Mouse (Mus musculus) stomach, embryonic 15.5 days (tissue): Measurements from ENCODE around the gene Pcbp1. TPM values are rescaled to one million over a fixed set of nuclear protein-coding genes. Genes with fewer than 3 reads are reported as not detected.
A peak's percentile ranks its signal among the peaks of the same experiment; 100 is the strongest.
"Not testable (repeated sequence)": the region's sequence is repeated elsewhere in the genome, so short reads cannot be mapped to it uniquely, and the experiment has no call there.

ENCODE experiments used
- ATAC-seq: fragments of 200-750 bp; cut with Nextera tagmentation; 2 replicates; pipeline ENCODE4 v1.8.0; 2017; ENCODE audit warnings: low read depth, moderate number of reproducible peaks, moderate TSS enrichment; ENCODE audit not compliant: insufficient read depth, low FRiP score
- H3K27ac ChIP-seq: fragments of 300-500 bp; sonication (generic); 2 replicates; pipeline ENCODE4 v1.5.1; 2015; ENCODE audit warnings: mild to moderate bottlenecking, inconsistent platforms
- H3K27me3 ChIP-seq: fragments of 300-500 bp; sonication (generic); replicated peaks from 2 replicates; pipeline ENCODE4 v1.6.1; 2015; ENCODE audit warnings: inconsistent platforms
- H3K36me3 ChIP-seq: fragments of 300-500 bp; sonication (generic); 2 replicates; pipeline ENCODE4 v1.6.1; 2015; ENCODE audit warnings: inconsistent platforms
- H3K4me1 ChIP-seq: fragments of 300-500 bp; sonication (generic); 2 replicates; pipeline ENCODE4 v1.6.1; 2015; ENCODE audit warnings: inconsistent platforms
- H3K4me2 ChIP-seq: fragments of 300-500 bp; sonication (generic); 2 replicates; pipeline ENCODE4 v1.6.1; 2015; ENCODE audit warnings: mild to moderate bottlenecking, inconsistent platforms
- H3K4me3 ChIP-seq: fragments of 300-500 bp; sonication (generic); replicated peaks from 2 replicates; pipeline ENCODE4 v1.5.1; 2015; ENCODE audit warnings: inconsistent platforms
- H3K9ac ChIP-seq: fragments of 300-500 bp; sonication (generic); 2 replicates; pipeline ENCODE4 v1.6.1; 2015; ENCODE audit warnings: inconsistent platforms
- H3K9me3 ChIP-seq: fragments of 300-500 bp; sonication (generic); 2 replicates; pipeline ENCODE4 v1.6.1; 2016; ENCODE audit warnings: inconsistent platforms
- WGBS: fragments of 180-500 bp; shearing (Covaris S2); methylation state at CpG from one replicate; pipeline ENCODE4 v1.1.7; 2015; 5-methylcytosine and 5-hydroxymethylcytosine counted together
- polyA plus RNA-seq: library from polyadenylated mRNA; unstranded; fragments of >200 nt; fragmentation: Nextera tagmentation; extraction: Ambion mirVana; gene quantifications from 2 replicates; pipeline ENCODE4 v1.2.1, GENCODE M21; 2015

Gene Pcbp1
- polyA plus RNA-seq, result 518 and 529 TPM in 2 replicates

GRCm38 (mm10) chr6:86526032-86526960 lies at the start of gene Pcbp1:
Gene Pcbp1, minus strand, starts transcription at chr6:86526321.
- Histone ChIP-seq H3K4me3 (peak within 1 kb of the TSS; percentile 84), H3K9ac (peak within 1 kb of the TSS; percentile 89), H3K27ac (peak within 1 kb of the TSS; percentile 99), H3K9me3 (no peaks in the 10 kb centered on the region), H3K36me3 (peaks cover 10% of the 10 kb centered on the region; the same call in 1 of the 2 replicates), H3K4me2 (peak within 1 kb of the TSS; percentile 61), H3K27me3 (no peaks in the 10 kb centered on the region), H3K4me1 (peaks cover 7% of the 10 kb centered on the region)
- under 1% methylated on average over 93 of the region's 120 CpGs for WGBS
- peak; percentile 83 for ATAC-seq

- H3K27ac ChIP-seq, result no peak overlapping the region
- H3K36me3 ChIP-seq, result no peaks in the 10 kb centered on the region
- no peak overlapping the region for H3K9ac ChIP-seq
- H3K9me3 ChIP-seq, result no peaks in the 10 kb centered on the region
- no peak overlapping the region for H3K4me3 ChIP-seq
- H3K27me3 ChIP-seq, result no peaks in the 10 kb centered on the region
- ATAC-seq, result no peak
- WGBS, result 93% methylated on average over 3 of the region's 3 CpGs
- no peak overlapping the region for H3K4me2 ChIP-seq
- peaks cover 11% of the 10 kb centered on the region; the same call in 1 of the 2 replicates for H3K4me1 ChIP-seq
Measured at GRCm38 (mm10) chr6:86574495-86574894, 48.4 kb upstream of the Pcbp1 start.

GRCm38 (mm10) chr6:86570830-86571229 lies 44.7 kb upstream of the Pcbp1 start:
- peaks cover 3% of the 10 kb centered on the region; the same call in 1 of the 2 replicates for H3K36me3 ChIP-seq
- H3K4me1 ChIP-seq, result peaks cover 12% of the 10 kb centered on the region; the same call in 1 of the 2 replicates
- H3K9me3 ChIP-seq, result no peaks in the 10 kb centered on the region
- no peak for ATAC-seq
- no peak overlapping the region for H3K9ac ChIP-seq
- no peak overlapping the region for H3K4me3 ChIP-seq
- 56% methylated on average over 9 of the region's 9 CpGs for WGBS
- H3K27ac ChIP-seq, result no peak overlapping the region
- no peak overlapping the region for H3K4me2 ChIP-seq
- no peaks in the 10 kb centered on the region for H3K27me3 ChIP-seq

DNA sequence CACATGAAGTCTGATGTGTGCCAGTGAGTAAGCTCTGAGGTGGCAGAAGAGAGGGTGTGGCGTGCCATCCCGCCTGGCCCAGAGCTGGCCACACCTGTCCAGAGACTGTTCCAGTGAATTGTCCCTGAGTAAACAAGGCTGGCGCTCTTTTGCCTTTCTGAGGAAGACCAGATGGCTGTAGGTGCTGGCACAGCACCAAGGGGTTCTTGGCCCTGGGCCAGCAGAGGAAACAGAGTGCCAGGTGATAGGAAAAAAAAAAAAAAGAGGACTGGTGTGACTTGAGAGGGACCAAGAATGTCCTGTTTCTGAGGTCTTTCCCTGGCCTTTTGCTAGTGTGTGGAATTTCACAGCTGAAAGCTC lies 43.3 kb upstream of the Pcbp1 start:
- H3K27me3 ChIP-seq, result no peaks in the 10 kb centered on the region
- no peak overlapping the region for H3K9ac ChIP-seq
- peaks cover 3% of the 10 kb centered on the region; the same call in 1 of the 2 replicates for H3K36me3 ChIP-seq
- WGBS, result 46% methylated on average over 3 of the region's 3 CpGs
- no peak overlapping the region for H3K4me3 ChIP-seq
- peak overlapping the region; percentile 65 for H3K27ac ChIP-seq
- H3K4me2 ChIP-seq, result peak overlapping the region; percentile 8; the same call in 1 of the 2 replicates
- ATAC-seq, result peak; percentile 75; the same call in 1 of the 2 replicates
- H3K9me3 ChIP-seq, result no peaks in the 10 kb centered on the region
- peaks cover 12% of the 10 kb centered on the region; the same call in 1 of the 2 replicates for H3K4me1 ChIP-seq

DNA sequence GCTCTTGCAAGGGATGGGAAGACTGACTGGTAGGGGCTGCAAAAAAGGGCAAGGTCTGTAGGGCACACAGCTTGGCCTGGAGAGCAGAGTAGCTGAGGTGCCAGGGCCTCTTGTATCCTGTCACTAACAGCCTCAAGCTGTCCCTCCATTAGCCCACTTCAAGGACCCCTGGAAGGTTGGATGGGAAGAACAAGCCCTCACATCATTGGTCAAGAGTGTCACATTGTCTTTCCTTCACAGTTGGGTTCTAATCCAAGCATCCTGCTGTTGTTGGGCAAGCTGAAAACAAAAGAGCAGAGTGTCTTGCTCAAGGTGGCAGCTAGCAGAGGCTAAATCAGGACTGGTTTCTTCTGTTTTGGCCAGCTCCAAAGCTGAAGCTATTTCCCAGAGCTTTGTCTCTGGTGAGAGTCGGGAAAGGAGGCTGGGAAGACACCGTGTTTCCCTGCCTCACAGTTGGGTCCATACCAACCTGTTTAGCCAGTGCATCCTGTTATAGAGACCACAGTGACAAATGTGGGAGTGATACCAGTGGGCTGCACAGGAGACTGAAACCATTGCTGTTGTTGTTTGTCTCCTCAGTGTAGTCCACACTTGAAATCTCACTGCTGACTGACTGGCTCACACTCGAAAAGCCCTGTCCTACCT lies 42.8 kb upstream of the Pcbp1 start:
- Histone ChIP-seq H3K27ac (peak overlapping the region; percentile 65), H3K4me2 (peak overlapping the region; percentile 8; the same call in 1 of the 2 replicates), H3K4me1 (peaks cover 12% of the 10 kb centered on the region; the same call in 1 of the 2 replicates), H3K4me3 (no peak overlapping the region), H3K9ac (no peak overlapping the region), H3K36me3 (peaks cover 3% of the 10 kb centered on the region; the same call in 1 of the 2 replicates), H3K27me3 (no peaks in the 10 kb centered on the region), H3K9me3 (no peaks in the 10 kb centered on the region)
- 0 out of 2 replicates have a peak, but pooled peaks have one; percentile 11 for ATAC-seq
- WGBS, result 45% methylated on average over 3 of the region's 3 CpGs

GRCm38 (mm10) chr6:86565782-86566181 lies 39.7 kb upstream of the Pcbp1 start:
- no peak for ATAC-seq
- 88% methylated on average over 2 of the region's 2 CpGs for WGBS
- Histone ChIP-seq H3K27me3 (no peaks in the 10 kb centered on the region), H3K9me3 (no peaks in the 10 kb centered on the region), H3K9ac (no peak overlapping the region), H3K4me2 (no peak overlapping the region), H3K4me3 (no peak overlapping the region), H3K36me3 (peaks cover 7% of the 10 kb centered on the region; the same call in 1 of the 2 replicates), H3K27ac (no peak overlapping the region), H3K4me1 (peaks cover 12% of the 10 kb centered on the region; the same call in 1 of the 2 replicates)

- WGBS, result 88% methylated on average over 1 of the region's 1 CpGs
- H3K4me2 ChIP-seq, H3K36me3 ChIP-seq: not testable (repeated sequence)
Measured at GRCm38 (mm10) chr6:86557182-86557581, 31.1 kb upstream of the Pcbp1 start.

DNA sequence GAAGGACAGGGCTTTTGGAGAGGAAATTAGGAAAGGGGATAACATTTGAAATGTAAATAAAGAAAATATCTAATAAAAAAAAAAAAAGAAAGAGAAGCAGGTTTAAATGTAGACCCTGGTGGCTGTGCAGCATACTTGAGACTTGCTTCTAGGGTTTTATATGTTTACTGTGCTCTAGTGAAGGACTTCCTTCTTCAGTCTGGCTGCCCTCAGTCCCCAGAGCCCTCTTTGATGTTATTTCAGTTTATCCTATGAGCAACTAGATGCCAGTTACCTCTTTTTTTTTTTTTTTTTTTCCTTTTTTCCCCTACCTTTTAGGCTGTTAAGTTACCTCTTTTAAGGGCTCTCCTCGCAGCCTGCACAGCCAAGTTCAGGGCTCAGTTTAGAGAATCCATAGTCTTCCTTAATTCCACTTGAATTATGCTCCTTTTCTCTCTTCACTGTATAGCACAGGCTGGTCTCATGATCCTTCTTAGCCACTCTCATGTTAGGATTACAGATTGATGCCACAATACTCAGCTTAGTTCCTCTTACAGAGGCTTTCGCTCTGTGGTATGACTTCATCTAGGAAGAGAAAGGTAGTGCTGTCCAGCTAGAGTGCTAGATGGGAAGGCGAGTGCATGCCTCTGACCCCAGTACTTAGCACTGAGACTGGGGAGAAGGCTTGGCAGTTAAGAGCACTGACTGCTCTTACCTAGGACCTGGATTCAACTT lies 30.4 kb upstream of the Pcbp1 start:
- no peak for ATAC-seq
- no peaks in the 10 kb centered on the region for H3K9me3 ChIP-seq
- WGBS, result 90% methylated on average over 3 of the region's 3 CpGs
- H3K4me1 ChIP-seq, result no peaks in the 10 kb centered on the region
- no peak overlapping the region for H3K4me3 ChIP-seq
- H3K4me2 ChIP-seq, result no peak overlapping the region
- no peak overlapping the region for H3K27ac ChIP-seq
- no peaks in the 10 kb centered on the region for H3K27me3 ChIP-seq
- H3K9ac ChIP-seq, result no peak overlapping the region
- peaks cover 13% of the 10 kb centered on the region for H3K36me3 ChIP-seq

More at GRCm38 (mm10) chr6:86557182-86557581, 31.1 kb upstream of the Pcbp1 start:
- H3K27me3 ChIP-seq, H3K9me3 ChIP-seq, H3K4me1 ChIP-seq, ATAC-seq, H3K27ac ChIP-seq, H3K4me3 ChIP-seq, H3K9ac ChIP-seq: not testable (repeated sequence)

GRCm38 (mm10) chr6:86550587-86550986 lies 24.5 kb upstream of the Pcbp1 start:
- no peak for ATAC-seq
- Histone ChIP-seq H3K9me3 (no peaks in the 10 kb centered on the region), H3K27me3 (no peaks in the 10 kb centered on the region), H3K4me2 (no peak overlapping the region), H3K4me1 (0 out of 2 replicates have a peak, but pooled peaks cover 4% of the 10 kb centered on the region), H3K36me3 (peaks cover 24% of the 10 kb centered on the region), H3K9ac (no peak overlapping the region), H3K4me3 (no peak overlapping the region), H3K27ac (no peak overlapping the region)
- WGBS, result 84% methylated on average over 1 of the region's 1 CpGs

- Histone ChIP-seq H3K36me3 (peaks cover 29% of the 10 kb centered on the region), H3K27me3 (no peaks in the 10 kb centered on the region), H3K9me3 (no peaks in the 10 kb centered on the region), H3K4me1 (0 out of 2 replicates have a peak, but pooled peaks cover 4% of the 10 kb centered on the region), H3K27ac (peak overlapping the region; percentile 64), H3K4me2 (no peak overlapping the region; the same call in 1 of the 2 replicates), H3K4me3 (no peak overlapping the region), H3K9ac (no peak overlapping the region)
- WGBS, result 42% methylated on average over 8 of the region's 8 CpGs
- peak; percentile 87 for ATAC-seq
Measured at GRCm38 (mm10) chr6:86547880-86548367, 21.8 kb upstream of the Pcbp1 start.

DNA sequence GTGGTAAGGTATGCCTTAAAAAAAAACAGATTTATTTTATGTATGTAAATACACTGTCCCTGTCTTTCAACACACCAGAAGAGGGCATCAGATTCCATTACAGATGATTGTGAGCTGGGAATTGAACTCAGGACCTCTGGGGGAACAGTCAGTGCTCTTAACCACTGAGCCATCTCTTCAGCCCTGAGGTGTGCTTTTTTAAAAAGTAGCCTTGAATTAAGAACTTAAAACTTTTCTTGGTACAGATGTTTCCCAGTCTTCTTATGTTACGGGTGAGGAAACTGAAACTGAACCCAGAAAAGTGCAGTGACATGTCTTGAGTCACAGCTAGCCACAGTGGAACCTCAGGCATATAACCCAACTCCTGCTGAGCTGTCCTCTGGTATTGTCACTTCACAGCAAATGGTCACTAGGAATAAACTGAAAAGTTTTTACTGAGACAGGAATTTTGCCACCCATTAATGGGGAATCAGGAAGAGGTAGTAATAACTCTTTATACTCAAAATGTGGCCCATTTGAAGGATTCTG lies 21.2 kb upstream of the Pcbp1 start:
- no peak overlapping the region for H3K9ac ChIP-seq
- WGBS, result 77% methylated on average over 1 of the region's 1 CpGs
- H3K27ac ChIP-seq, result peak overlapping the region; percentile 64; the same call in 1 of the 2 replicates
- H3K36me3 ChIP-seq, result peaks cover 29% of the 10 kb centered on the region
- no peak overlapping the region for H3K4me2 ChIP-seq
- H3K27me3 ChIP-seq, result no peaks in the 10 kb centered on the region
- H3K9me3 ChIP-seq, result no peaks in the 10 kb centered on the region
- no peak for ATAC-seq
- H3K4me3 ChIP-seq, result no peak overlapping the region
- 0 out of 2 replicates have a peak, but pooled peaks cover 4% of the 10 kb centered on the region for H3K4me1 ChIP-seq
